Mouse (Mus musculus) hindbrain, embryonic 12.5 days (tissue): ENCODE results near the gene Pigk. TPM values are rescaled to one million over a fixed set of nuclear protein-coding genes. Genes with fewer than 3 reads are reported as not detected.

ENCODE experiments used
- ATAC-seq: fragments of 200-750 bp; cut with Nextera tagmentation; 2 replicates; pipeline ENCODE4 v1.8.0; 2017; ENCODE audit warnings: moderate TSS enrichment; ENCODE audit not compliant: low FRiP score
- H3K27ac ChIP-seq: fragments of 300-500 bp; sonication (generic); 2 replicates; pipeline ENCODE4 v1.5.1; 2016; ENCODE audit warnings: mild to moderate bottlenecking
- H3K27me3 ChIP-seq: fragments of 300-500 bp; sonication (generic); 2 replicates; pipeline ENCODE4 v1.6.1; 2016; ENCODE audit warnings: mild to moderate bottlenecking
- H3K36me3 ChIP-seq: fragments of 300-500 bp; sonication (generic); 2 replicates; pipeline ENCODE4 v1.6.1; 2016; ENCODE audit warnings: mild to moderate bottlenecking
- H3K4me1 ChIP-seq: fragments of 300-500 bp; sonication (generic); 2 replicates; pipeline ENCODE4 v1.6.1; 2016
- H3K4me2 ChIP-seq: fragments of 300-500 bp; sonication (generic); replicated peaks from 2 replicates; pipeline ENCODE4 v1.6.1; 2016; ENCODE audit warnings: mild to moderate bottlenecking
- H3K4me3 ChIP-seq: fragments of 300-500 bp; sonication (generic); 2 replicates; pipeline ENCODE4 v1.5.1; 2016; ENCODE audit warnings: mild to moderate bottlenecking
- H3K9ac ChIP-seq: fragments of 300-500 bp; sonication (generic); 2 replicates; pipeline ENCODE4 v1.6.1; 2016; ENCODE audit warnings: mild to moderate bottlenecking, moderate library complexity
- H3K9me3 ChIP-seq: fragments of 300-500 bp; sonication (generic); replicated peaks from 2 replicates; pipeline ENCODE4 v1.6.1; 2016; ENCODE audit warnings: mild to moderate bottlenecking
- WGBS: fragments of 180-500 bp; shearing (Covaris S2); methylation state at CpG from one replicate; pipeline ENCODE4 v1.1.7; 2016; 5-methylcytosine and 5-hydroxymethylcytosine counted together
- polyA plus RNA-seq: library from polyadenylated mRNA; unstranded; fragments of >200 nt; fragmentation: Nextera tagmentation; extraction: Ambion mirVana; gene quantifications from 2 replicates; pipeline ENCODE4 v1.2.1, GENCODE M21; 2016

The Pigk gene
- polyA plus RNA-seq, 1 experiment from 2014 or later: 46.1 TPM

GRCm38 (mm10) chr3:152894935-152895334 is 181.0 kb downstream of the Pigk start:
- Histone ChIP-seq H3K27me3 (no peaks in the 10 kb centered on the region), H3K4me1 (no peaks in the 10 kb centered on the region), H3K4me3 (no peak overlapping the region), H3K9ac (no peak overlapping the region), H3K36me3 (no peaks in the 10 kb centered on the region), H3K27ac (no peak overlapping the region), H3K4me2 (no peak overlapping the region), H3K9me3 (no peaks in the 10 kb centered on the region)
- no peak for ATAC-seq
- WGBS: 67% methylated on average over 4 of the region's 4 CpGs

GRCm38 (mm10) chr3:152896111-152896510 is 182.2 kb downstream of the Pigk start:
- WGBS: 71% methylated on average over 3 of the region's 3 CpGs

GRCm38 (mm10) chr3:152897196-152897595 is 183.3 kb downstream of the Pigk start:
- Histone ChIP-seq H3K9ac (no peak overlapping the region), H3K9me3 (no peaks in the 10 kb centered on the region), H3K27me3 (no peaks in the 10 kb centered on the region), H3K4me1 (no peaks in the 10 kb centered on the region), H3K4me2 (no peak overlapping the region), H3K36me3 (no peaks in the 10 kb centered on the region), H3K27ac (no peak overlapping the region), H3K4me3 (no peak overlapping the region)
- no peak for ATAC-seq
- 88% methylated on average over 5 of the region's 5 CpGs for WGBS

More at GRCm38 (mm10) chr3:152896111-152896510, 182.2 kb downstream of the Pigk start:
- Histone ChIP-seq H3K9me3 (no peaks in the 10 kb centered on the region), H3K4me2 (no peak overlapping the region), H3K9ac (no peak overlapping the region), H3K27me3 (no peaks in the 10 kb centered on the region), H3K36me3 (no peaks in the 10 kb centered on the region), H3K4me1 (no peaks in the 10 kb centered on the region), H3K4me3 (no peak overlapping the region), H3K27ac (no peak overlapping the region)
- ATAC-seq: no peak

- Histone ChIP-seq H3K9me3 (no peaks in the 10 kb centered on the region), H3K9ac (no peak overlapping the region), H3K27ac (no peak overlapping the region), H3K4me2 (no peak overlapping the region), H3K4me1 (no peaks in the 10 kb centered on the region), H3K4me3 (no peak overlapping the region), H3K36me3 (no peaks in the 10 kb centered on the region), H3K27me3 (no peaks in the 10 kb centered on the region)
- no peak for ATAC-seq
- WGBS: 95% methylated on average over 9 of the region's 9 CpGs
These were observed 185.0 kb downstream of the Pigk start for GRCm38 (mm10) chr3:152898906-152899305.

GRCm38 (mm10) chr3:152905026-152905425 is 191.1 kb downstream of the Pigk start:
- H3K9ac ChIP-seq: no peak overlapping the region; the same call in 1 of the 2 replicates
- H3K4me1 ChIP-seq: peaks cover 5% of the 10 kb centered on the region; the same call in 1 of the 2 replicates
- no peak for ATAC-seq
- H3K4me3 ChIP-seq: no peak overlapping the region
- H3K27ac ChIP-seq: no peak overlapping the region
- no peaks in the 10 kb centered on the region for H3K27me3 ChIP-seq
- no peaks in the 10 kb centered on the region for H3K9me3 ChIP-seq
- H3K36me3 ChIP-seq: no peaks in the 10 kb centered on the region
- no peak overlapping the region for H3K4me2 ChIP-seq
- WGBS: 93% methylated on average over 10 of the region's 10 CpGs

- Histone ChIP-seq H3K4me3 (no peak overlapping the region), H3K9me3 (no peaks in the 10 kb centered on the region), H3K27ac (no peak overlapping the region), H3K9ac (no peak overlapping the region), H3K4me1 (peaks cover 5% of the 10 kb centered on the region; the same call in 1 of the 2 replicates), H3K36me3 (no peaks in the 10 kb centered on the region), H3K4me2 (no peak overlapping the region), H3K27me3 (no peaks in the 10 kb centered on the region)
- 61% methylated on average over 10 of the region's 10 CpGs for WGBS
- no peak for ATAC-seq
These were observed 191.9 kb downstream of the Pigk start for GRCm38 (mm10) chr3:152905800-152906199.

- no peaks in the 10 kb centered on the region for H3K27me3 ChIP-seq
- no peak overlapping the region for H3K4me3 ChIP-seq
- WGBS: 85% methylated on average over 5 of the region's 5 CpGs
- no peak overlapping the region for H3K4me2 ChIP-seq
- no peaks in the 10 kb centered on the region for H3K36me3 ChIP-seq
- no peak for ATAC-seq
- no peaks in the 10 kb centered on the region for H3K9me3 ChIP-seq
- peaks cover 5% of the 10 kb centered on the region; the same call in 1 of the 2 replicates for H3K4me1 ChIP-seq
- no peak overlapping the region for H3K9ac ChIP-seq
- H3K27ac ChIP-seq: no peak overlapping the region
These were observed 193.2 kb downstream of the Pigk start for GRCm38 (mm10) chr3:152907087-152907486.

GRCm38 (mm10) chr3:152907683-152908082 is 193.8 kb downstream of the Pigk start:
- no peaks in the 10 kb centered on the region for H3K36me3 ChIP-seq
- no peak overlapping the region for H3K27ac ChIP-seq
- no peak for ATAC-seq
- H3K9ac ChIP-seq: no peak overlapping the region
- no peak overlapping the region for H3K4me2 ChIP-seq
- peaks cover 5% of the 10 kb centered on the region; the same call in 1 of the 2 replicates for H3K4me1 ChIP-seq
- WGBS: 79% methylated on average over 5 of the region's 5 CpGs
- no peak overlapping the region for H3K4me3 ChIP-seq
- no peaks in the 10 kb centered on the region for H3K9me3 ChIP-seq
- no peaks in the 10 kb centered on the region for H3K27me3 ChIP-seq

- Histone ChIP-seq H3K4me3 (no peak overlapping the region), H3K27me3 (no peaks in the 10 kb centered on the region), H3K4me2 (no peak overlapping the region), H3K27ac (no peak overlapping the region), H3K4me1 (no peaks in the 10 kb centered on the region), H3K9me3 (no peaks in the 10 kb centered on the region), H3K36me3 (no peaks in the 10 kb centered on the region), H3K9ac (no peak overlapping the region)
- no peak for ATAC-seq
- 84% methylated on average over 4 of the region's 4 CpGs for WGBS
These were observed 197.7 kb downstream of the Pigk start for GRCm38 (mm10) chr3:152911578-152911977.

GRCm38 (mm10) chr3:152912216-152913101 is 198.6 kb downstream of the Pigk start:
- Histone ChIP-seq H3K27me3 (no peaks in the 10 kb centered on the region), H3K9ac (no peak overlapping the region), H3K4me1 (no peaks in the 10 kb centered on the region), H3K4me2 (no peak overlapping the region), H3K4me3 (no peak overlapping the region), H3K36me3 (no peaks in the 10 kb centered on the region), H3K9me3 (no peaks in the 10 kb centered on the region), H3K27ac (no peak overlapping the region)
- WGBS: 79% methylated on average over 23 of the region's 23 CpGs
- ATAC-seq: no peak

GRCm38 (mm10) chr3:152913150-152913549 is 199.2 kb downstream of the Pigk start:
- Histone ChIP-seq H3K36me3 (no peaks in the 10 kb centered on the region), H3K4me1 (no peaks in the 10 kb centered on the region), H3K27ac (no peak overlapping the region), H3K4me2 (no peak overlapping the region), H3K4me3 (no peak overlapping the region), H3K27me3 (no peaks in the 10 kb centered on the region), H3K9ac (no peak overlapping the region), H3K9me3 (no peaks in the 10 kb centered on the region)
- WGBS: 92% methylated on average over 10 of the region's 10 CpGs
- no peak for ATAC-seq

- no peaks in the 10 kb centered on the region for H3K27me3 ChIP-seq
- no peaks in the 10 kb centered on the region for H3K9me3 ChIP-seq
- no peak for ATAC-seq
- H3K36me3 ChIP-seq: no peaks in the 10 kb centered on the region
- H3K9ac ChIP-seq: no peak overlapping the region
- no peak overlapping the region for H3K27ac ChIP-seq
- no peak overlapping the region for H3K4me3 ChIP-seq
- 91% methylated on average over 3 of the region's 3 CpGs for WGBS
- no peak overlapping the region for H3K4me2 ChIP-seq
- H3K4me1 ChIP-seq: no peaks in the 10 kb centered on the region
These were observed 199.7 kb downstream of the Pigk start for GRCm38 (mm10) chr3:152913625-152914024.

GRCm38 (mm10) chr3:152914376-152914775 is 200.5 kb downstream of the Pigk start:
- Histone ChIP-seq H3K36me3 (no peaks in the 10 kb centered on the region), H3K4me2 (no peak overlapping the region), H3K27ac (no peak overlapping the region), H3K4me3 (no peak overlapping the region), H3K27me3 (no peaks in the 10 kb centered on the region), H3K9ac (no peak overlapping the region), H3K4me1 (no peaks in the 10 kb centered on the region), H3K9me3 (no peaks in the 10 kb centered on the region)
- no peak for ATAC-seq
- 87% methylated on average over 6 of the region's 6 CpGs for WGBS
